Mouse (Mus musculus): ENCODE data around the gene Psmb8.

The Psmb8 gene

GRCm38 (mm10) chr17:34248764-34249163 lies 51.2 kb downstream of the Psmb8 start:
- peak in 1 of 2 experiments; percentile 27 for DNase-seq (ENCODE audit: low spot score in 2 of 2)

GRCm38 (mm10) chr17:34249361-34249760 lies 51.8 kb downstream of the Psmb8 start:
- peak in 1 of 2 experiments; percentile 3 for DNase-seq (ENCODE audit: low spot score in 2 of 2)

- DNase-seq (ENCODE audit: low spot score in 2 of 2): peak in 1 of 2 experiments; percentile 59
Observed at GRCm38 (mm10) chr17:34249878-34250277, 52.4 kb downstream of the Psmb8 start.
